Mouse (Mus musculus) lung, postnatal 0 days (tissue): ENCODE measurements around the gene Bcl2. TPM values are rescaled to one million over a fixed set of nuclear protein-coding genes. Genes with fewer than 3 reads are reported as not detected.

ENCODE experiments used
- ATAC-seq: fragments of 200-750 bp; cut with Nextera tagmentation; 2 replicates; pipeline ENCODE4 v1.8.0; 2017; ENCODE audit warnings: moderate library complexity
- DNase-seq: peaks from one replicate; pipeline ENCODE4 v3.0.0-alpha.2; 2016; ENCODE audit warnings: low spot score
- H3K27ac ChIP-seq: fragments of 300-500 bp; sonication (generic); 2 replicates; pipeline ENCODE4 v1.5.1; 2014; ENCODE audit warnings: antibody characterized with exemption, mild to moderate bottlenecking, low read length, mixed read lengths
- H3K27me3 ChIP-seq: fragments of 300-500 bp; sonication (generic); replicated peaks from 2 replicates; pipeline ENCODE4 v1.6.1; 2014; ENCODE audit warnings: low read length, mixed read lengths; ENCODE audit not compliant: insufficient read depth
- H3K36me3 ChIP-seq: fragments of 300-500 bp; sonication (generic); 2 replicates; pipeline ENCODE4 v1.6.1; 2014; ENCODE audit warnings: low read length, mixed read lengths; ENCODE audit not compliant: insufficient read depth
- H3K4me1 ChIP-seq: fragments of 300-500 bp; sonication (generic); 2 replicates; pipeline ENCODE4 v1.6.1; 2014; ENCODE audit warnings: antibody characterized with exemption, low read depth, low read length, mixed read lengths; ENCODE audit not compliant: insufficient read depth
- H3K4me2 ChIP-seq: fragments of 300-500 bp; sonication (generic); replicated peaks from 2 replicates; pipeline ENCODE4 v1.6.1; 2014; ENCODE audit warnings: low read depth, mild to moderate bottlenecking, low read length, moderate library complexity, mixed read lengths
- H3K4me3 ChIP-seq: fragments of 300-500 bp; sonication (generic); 2 replicates; pipeline ENCODE4 v1.5.1; 2014; ENCODE audit warnings: low read depth, low read length
- H3K9ac ChIP-seq: fragments of 300-500 bp; sonication (generic); replicated peaks from 2 replicates; pipeline ENCODE4 v1.6.1; 2014; ENCODE audit warnings: low read depth, mild to moderate bottlenecking
- H3K9me3 ChIP-seq: fragments of 300-500 bp; sonication (generic); 2 replicates; pipeline ENCODE4 v1.6.1; 2016; ENCODE audit warnings: low read length, mixed read lengths
- CTCF ChIP-seq: IDR thresholded peaks from 2 replicates; pipeline ENCODE4 v1.5.1; 2016; ENCODE audit warnings: antibody characterized with exemption, mild to moderate bottlenecking
- EP300 ChIP-seq: IDR thresholded peaks from 2 replicates; pipeline ENCODE4 v1.6.1; 2016; ENCODE audit warnings: antibody characterized with exemption, mild to moderate bottlenecking, control low read depth
- WGBS: fragments of 180-500 bp; shearing (Covaris S2); extraction: QIAGEN DNeasy Blood & Tissue Kit; methylation state at CpG from one replicate; pipeline ENCODE4 v1.1.7; 2014; 5-methylcytosine and 5-hydroxymethylcytosine counted together
- polyA plus RNA-seq: library from polyadenylated mRNA; unstranded; fragments of >200 nt; fragmentation: Nextera tagmentation; extraction: Ambion mirVana; gene quantifications from 2 replicates; pipeline ENCODE4 v1.2.1, GENCODE M21; 2015

Gene Bcl2
- polyA plus RNA-seq, 1 experiment from 2014 or later, result 5.7 TPM

DNA sequence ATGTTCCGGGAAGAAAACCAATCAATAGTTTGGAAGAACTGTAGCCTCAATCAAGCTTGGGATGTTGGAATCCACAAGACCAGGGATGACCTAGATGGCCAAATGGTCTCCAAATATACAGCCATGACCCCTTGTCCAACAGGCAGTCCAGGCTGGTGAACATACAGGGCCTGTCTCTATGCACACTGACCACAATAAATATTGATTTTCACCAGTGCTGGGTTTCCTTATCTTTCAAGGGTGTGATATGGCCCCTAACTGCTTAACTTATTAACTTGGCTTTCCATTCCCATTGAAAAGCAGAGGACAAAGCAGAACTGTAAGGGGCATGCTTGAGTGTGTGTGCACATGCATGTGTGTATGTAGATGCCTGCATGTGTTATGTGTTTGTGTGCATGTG is 197.0 kb downstream of the Bcl2 start:
- Histone ChIP-seq H3K27ac (no peak overlapping the region), H3K4me2 (no peak overlapping the region), H3K4me3 (no peak overlapping the region), H3K4me1 (no peaks in the 10 kb centered on the region), H3K9ac (no peak overlapping the region), H3K27me3 (no peaks in the 10 kb centered on the region), H3K36me3 (no peaks in the 10 kb centered on the region), H3K9me3 (no peaks in the 10 kb centered on the region)
- DNase-seq, result no peak
- 78% methylated on average over 1 of the region's 1 CpGs for WGBS
- no peak for TF ChIP-seq EP300
- no peak for TF ChIP-seq CTCF
- ATAC-seq, result no peak

DNA sequence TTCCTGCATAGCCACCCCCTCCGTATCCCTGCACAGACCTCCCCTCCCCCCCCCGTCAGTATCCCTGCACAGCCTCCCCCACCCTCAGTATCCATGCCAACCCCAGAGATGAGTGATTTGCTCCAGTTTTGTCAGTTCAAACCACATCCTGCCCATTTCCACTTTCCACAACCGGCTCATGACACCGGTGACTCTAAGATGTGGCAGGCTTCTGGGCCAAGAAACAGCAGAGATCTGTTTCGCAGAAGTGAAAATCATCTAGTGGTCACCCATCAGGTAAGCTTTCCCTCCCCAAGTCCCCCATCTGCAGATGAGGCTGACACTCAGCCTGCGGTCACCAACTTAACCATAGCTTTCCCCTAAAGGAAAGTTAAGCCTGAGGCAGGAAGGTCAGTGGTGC is 198.5 kb downstream of the Bcl2 start:
- 73% methylated on average over 6 of the region's 6 CpGs for WGBS
- no peaks in the 10 kb centered on the region for H3K4me1 ChIP-seq
- DNase-seq (no peak), ATAC-seq (no peak)
- TF ChIP-seq EP300 (no peak), CTCF (no peak)
- H3K36me3 ChIP-seq, result no peaks in the 10 kb centered on the region
- no peak overlapping the region for H3K4me3 ChIP-seq
- H3K27me3 ChIP-seq, result no peaks in the 10 kb centered on the region
- H3K27ac ChIP-seq, result no peak overlapping the region
- no peaks in the 10 kb centered on the region for H3K9me3 ChIP-seq
- H3K9ac ChIP-seq, result no peak overlapping the region
- H3K4me2 ChIP-seq, result no peak overlapping the region

DNA sequence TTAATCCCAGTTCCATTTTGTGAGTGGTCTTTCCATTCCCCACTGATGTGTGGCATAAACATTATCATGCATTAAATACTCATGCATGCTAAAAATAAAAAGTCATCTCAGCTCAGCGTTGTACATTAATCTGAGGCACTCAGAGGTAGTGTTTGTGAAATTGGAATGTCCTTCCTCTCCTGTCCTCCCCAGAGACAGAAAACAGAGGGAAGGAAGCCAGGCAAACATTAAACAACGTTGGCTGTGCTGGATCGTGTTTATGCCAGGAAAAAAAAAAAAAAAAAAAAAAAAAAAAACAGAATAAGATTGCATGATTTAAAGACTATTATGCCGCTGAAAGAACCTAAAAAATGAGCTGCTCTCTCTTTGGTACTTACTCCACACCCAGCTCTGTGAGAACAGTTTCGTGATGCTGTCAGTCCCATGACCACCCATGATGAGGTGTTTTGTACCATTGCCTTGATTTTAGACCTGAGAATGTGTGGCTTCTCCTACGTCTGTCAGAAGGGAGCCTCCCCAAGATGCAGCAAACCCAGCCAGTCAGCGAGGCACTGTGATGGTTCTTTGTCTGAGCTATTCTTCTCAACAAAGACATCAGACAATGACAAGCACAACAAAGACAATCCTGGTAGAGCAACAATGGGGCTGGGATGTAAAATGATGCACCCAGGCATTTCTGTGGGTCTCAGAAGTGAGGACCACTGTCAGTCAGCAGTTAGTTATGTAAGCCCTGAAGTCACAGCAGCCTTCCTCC is 200.0 kb downstream of the Bcl2 start:
- H3K4me3 ChIP-seq, result no peak overlapping the region
- H3K9ac ChIP-seq, result no peak overlapping the region

DNA sequence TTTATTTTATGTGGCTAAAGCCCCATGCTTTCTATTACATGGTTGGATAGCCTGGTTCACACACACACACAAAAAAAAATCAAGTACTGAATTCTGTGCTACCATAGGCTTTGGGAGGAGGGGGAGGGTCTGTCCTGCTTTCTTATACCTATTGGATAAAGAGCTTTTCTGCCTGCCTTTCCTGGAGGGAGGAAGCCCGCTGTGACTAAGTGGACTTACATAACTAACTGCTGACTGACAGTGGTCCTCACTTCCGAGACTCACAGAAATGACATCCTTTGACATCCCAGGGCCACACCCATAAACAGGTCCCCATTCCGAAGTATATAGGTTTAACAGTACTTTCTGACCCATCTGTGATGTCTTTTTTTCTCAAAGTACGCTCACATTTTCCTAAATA is 200.6 kb downstream of the Bcl2 start:
- ATAC-seq (peak; percentile 36), DNase-seq (no peak)
- no peak overlapping the region for H3K4me2 ChIP-seq
- no peaks in the 10 kb centered on the region for H3K9me3 ChIP-seq
- no peaks in the 10 kb centered on the region for H3K36me3 ChIP-seq
- 43% methylated on average over 4 of the region's 4 CpGs for WGBS
- H3K27me3 ChIP-seq, result no peaks in the 10 kb centered on the region
- no peak overlapping the region for H3K9ac ChIP-seq
- no peaks in the 10 kb centered on the region for H3K4me1 ChIP-seq
- TF ChIP-seq CTCF, result no peak
- TF ChIP-seq EP300, result no peak
- H3K4me3 ChIP-seq, result no peak overlapping the region
- H3K27ac ChIP-seq, result peak overlapping the region; percentile 47; the same call in 1 of the 2 replicates

More for the DNA sequence above, 200.0 kb downstream of the Bcl2 start:
- no peaks in the 10 kb centered on the region for H3K36me3 ChIP-seq
- no peaks in the 10 kb centered on the region for H3K4me1 ChIP-seq
- DNase-seq (peak; percentile 81), ATAC-seq (peak; percentile 80)
- H3K9me3 ChIP-seq, result no peaks in the 10 kb centered on the region
- no peak overlapping the region for H3K4me2 ChIP-seq
- H3K27ac ChIP-seq, result no peak overlapping the region; the same call in 1 of the 2 replicates
- H3K27me3 ChIP-seq, result no peaks in the 10 kb centered on the region
- TF ChIP-seq CTCF (no peak), EP300 (0 out of 2 replicates have a peak, but pooled peaks have one; percentile 34)
- 31% methylated on average over 7 of the region's 7 CpGs for WGBS

DNA sequence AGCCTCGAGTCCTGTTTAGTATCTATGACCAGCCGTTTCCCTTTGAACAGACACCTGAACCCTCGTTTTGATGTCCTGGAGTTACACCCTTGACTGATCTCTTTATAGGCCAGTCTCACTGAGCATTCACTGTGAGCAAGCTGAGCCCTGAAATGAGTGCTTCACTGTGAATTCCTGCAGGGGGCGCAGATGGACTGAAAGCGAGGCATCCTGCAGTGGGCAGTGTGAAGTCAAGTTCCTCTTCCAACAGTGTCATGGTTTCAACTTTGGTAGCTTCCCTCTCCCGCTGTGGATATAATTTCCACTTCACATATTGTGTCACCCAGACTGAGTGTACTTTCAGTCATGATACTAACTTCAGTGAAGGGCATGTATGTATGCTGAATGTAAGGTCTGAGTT is 202.5 kb downstream of the Bcl2 start:
- peak; percentile 91 for DNase-seq
- TF ChIP-seq CTCF, result peak; percentile 98
- TF ChIP-seq EP300, result no peak
- Histone ChIP-seq H3K27me3 (no peaks in the 10 kb centered on the region), H3K4me2 (no peak overlapping the region), H3K9ac (no peak overlapping the region), H3K36me3 (no peaks in the 10 kb centered on the region), H3K27ac (no peak overlapping the region), H3K4me3 (no peak overlapping the region), H3K9me3 (no peaks in the 10 kb centered on the region), H3K4me1 (no peaks in the 10 kb centered on the region)
- 17% methylated on average over 6 of the region's 6 CpGs for WGBS
- peak; percentile 75 for ATAC-seq

DNA sequence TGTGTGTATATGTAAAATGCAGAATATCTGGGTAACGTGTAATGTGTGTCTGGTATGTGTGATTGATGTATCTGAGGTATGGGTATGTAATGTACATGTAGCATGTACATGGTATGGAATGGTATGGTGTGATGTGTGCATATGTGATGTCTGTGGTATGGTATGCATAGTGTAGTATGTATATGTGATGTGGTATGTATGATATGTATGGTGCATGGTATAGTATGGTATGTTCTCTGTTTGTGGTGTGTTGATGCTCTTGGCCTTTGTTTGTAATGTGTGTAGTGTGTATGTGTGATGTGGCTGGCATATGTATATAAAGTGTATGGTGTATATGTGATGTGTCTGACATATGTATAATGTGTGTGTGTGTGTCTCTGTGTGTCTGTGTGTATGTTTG is 206.5 kb downstream of the Bcl2 start:
- DNase-seq, result no peak
- Histone ChIP-seq H3K27ac (no peak overlapping the region), H3K9me3 (no peaks in the 10 kb centered on the region), H3K27me3 (no peaks in the 10 kb centered on the region), H3K36me3 (no peaks in the 10 kb centered on the region), H3K4me2 (no peak overlapping the region), H3K4me3 (no peak overlapping the region), H3K9ac (no peak overlapping the region), H3K4me1 (no peaks in the 10 kb centered on the region)
- no peak for TF ChIP-seq EP300
- no peak for TF ChIP-seq CTCF
- WGBS, result 81% methylated on average over 1 of the region's 1 CpGs
- ATAC-seq, result no peak
